Mouse (Mus musculus): ENCODE results near the gene Camp.

GRCm38 (mm10) chr9:109854341-109854740, 4.9 kb upstream of the Camp start:
- TF ChIP-seq CTCF (IDR thresholded peaks at IDR 0.05; ENCODE audit: extremely low read depth, insufficient read length, insufficient replicate concordance, low read depth, low read length) = no peak
- TF ChIP-seq POLR2A (IDR thresholded peaks at IDR 0.05; ENCODE audit: low read depth, low read length) = no peak

Data from small intestine, adult 2 months (tissue).